Mouse (Mus musculus) olfactory bulb, adult 2 months (tissue): ENCODE results near the gene Ssc5d.

Experiments
- CTCF ChIP-seq: fragments of 200-500 bp; IDR thresholded peaks from 2 replicates; pipeline ENCODE4 v1.5.1; 2012; ENCODE audit warnings: low read depth, mild to moderate bottlenecking, low read length, moderate library complexity; ENCODE audit not compliant: insufficient read depth
- POLR2A ChIP-seq: fragments of 200-500 bp; IDR thresholded peaks from 2 replicates; pipeline ENCODE4 v1.6.1; 2012; ENCODE audit warnings: mild to moderate bottlenecking, low read depth, low read length, moderate library complexity; ENCODE audit not compliant: insufficient read depth

- no peak for TF ChIP-seq CTCF
- no peak for TF ChIP-seq POLR2A
Measured at GRCm38 (mm10) chr7:4924483-4924882, 1.1 kb upstream of the Ssc5d start.
